Mouse (Mus musculus) limb, embryonic 13.5 days (tissue): ENCODE data around the gene Hoxd4. TPM values are rescaled to one million over a fixed set of nuclear protein-coding genes. Genes with fewer than 3 reads are reported as not detected.
A peak's percentile ranks its signal among the peaks of the same experiment; 100 is the strongest.

Experiments used
- ATAC-seq: fragments of 200-750 bp; cut with Nextera tagmentation; 2 replicates; pipeline ENCODE4 v1.8.0; 2017; ENCODE audit warnings: low read depth, moderate number of reproducible peaks, moderate TSS enrichment; ENCODE audit not compliant: low FRiP score
- H3K27ac ChIP-seq: fragments of 300-500 bp; sonication (generic); 2 replicates; pipeline ENCODE4 v1.5.1; 2015; ENCODE audit warnings: inconsistent platforms, mild to moderate bottlenecking, moderate library complexity
- H3K27me3 ChIP-seq: fragments of 300-500 bp; sonication (generic); 2 replicates; pipeline ENCODE4 v1.6.1; 2015; ENCODE audit warnings: mild to moderate bottlenecking, inconsistent platforms
- H3K36me3 ChIP-seq: fragments of 300-500 bp; sonication (generic); 2 replicates; pipeline ENCODE4 v1.6.1; 2015; ENCODE audit warnings: inconsistent platforms, mild to moderate bottlenecking, moderate library complexity
- H3K4me1 ChIP-seq: fragments of 300-500 bp; sonication (generic); 2 replicates; pipeline ENCODE4 v1.6.1; 2015; ENCODE audit warnings: inconsistent platforms
- H3K4me2 ChIP-seq: fragments of 300-500 bp; sonication (generic); replicated peaks from 2 replicates; pipeline ENCODE4 v1.6.1; 2015; ENCODE audit warnings: inconsistent platforms, mild to moderate bottlenecking, moderate library complexity
- H3K4me3 ChIP-seq: fragments of 300-500 bp; sonication (generic); 2 replicates; pipeline ENCODE4 v1.5.1; 2015; ENCODE audit warnings: moderate library complexity, mild to moderate bottlenecking, inconsistent platforms
- H3K9ac ChIP-seq: fragments of 300-500 bp; sonication (generic); 2 replicates; pipeline ENCODE4 v1.6.1; 2015; ENCODE audit warnings: mild to moderate bottlenecking, inconsistent platforms
- H3K9me3 ChIP-seq: fragments of 300-500 bp; sonication (generic); 2 replicates; pipeline ENCODE4 v1.6.1; 2016; ENCODE audit warnings: inconsistent platforms
- WGBS: fragments of 180-500 bp; shearing (Covaris S2); methylation state at CpG from one replicate; pipeline ENCODE4 v1.1.7; 2015; 5-methylcytosine and 5-hydroxymethylcytosine counted together
- polyA plus RNA-seq: library from polyadenylated mRNA; unstranded; fragments of >200 nt; fragmentation: Nextera tagmentation; extraction: Ambion mirVana; gene quantifications from 2 replicates; pipeline ENCODE4 v1.2.1, GENCODE M21; 2015

Hoxd4 gene
- polyA plus RNA-seq, 1 experiment from 2014 or later: 0.55 TPM

- Histone ChIP-seq H3K9ac (no peak overlapping the region), H3K9me3 (no peaks in the 10 kb centered on the region), H3K27ac (no peak overlapping the region), H3K27me3 (peaks cover 97% of the 10 kb centered on the region), H3K4me2 (peak overlapping the region; percentile 72), H3K4me3 (peak overlapping the region; percentile 11), H3K4me1 (peaks cover 27% of the 10 kb centered on the region), H3K36me3 (no peaks in the 10 kb centered on the region)
- ATAC-seq: no peak
- WGBS: 4% methylated on average over 18 of the region's 18 CpGs
Measured at GRCm38 (mm10) chr2:74714156-74714789, 2.5 kb downstream of the Hoxd4 start.

- ATAC-seq: no peak
- under 1% methylated on average over 14 of the region's 14 CpGs for whole genome bisulfite sequencing
- H3K4me3 ChIP-seq: peak overlapping the region; percentile 11; the same call in 1 of the 2 replicates
- no peak overlapping the region for H3K27ac ChIP-seq
- H3K27me3 ChIP-seq: peaks cover 97% of the 10 kb centered on the region
- H3K4me1 ChIP-seq: peaks cover 27% of the 10 kb centered on the region
- 0 out of 2 replicates have a peak overlapping the region, but pooled peaks have one; percentile 4 for H3K9ac ChIP-seq
- H3K36me3 ChIP-seq: no peaks in the 10 kb centered on the region
- H3K9me3 ChIP-seq: no peaks in the 10 kb centered on the region
- H3K4me2 ChIP-seq: peak overlapping the region; percentile 72
Measured at GRCm38 (mm10) chr2:74714881-74715280, 3.2 kb downstream of the Hoxd4 start.

- 3% methylated on average over 26 of the region's 26 CpGs for WGBS
- Histone ChIP-seq H3K27ac (no peak overlapping the region), H3K36me3 (no peaks in the 10 kb centered on the region), H3K9me3 (no peaks in the 10 kb centered on the region), H3K9ac (no peak overlapping the region), H3K4me1 (peaks cover 27% of the 10 kb centered on the region), H3K4me3 (peak overlapping the region; percentile 34), H3K4me2 (peak overlapping the region; percentile 72), H3K27me3 (peaks cover 97% of the 10 kb centered on the region)
- peak; percentile 62 for ATAC-seq
Measured at GRCm38 (mm10) chr2:74715504-74716241, 3.9 kb downstream of the Hoxd4 start.

- no peak for ATAC-seq
- Histone ChIP-seq H3K4me2 (no peak overlapping the region), H3K4me3 (no peak overlapping the region), H3K4me1 (peaks cover 21% of the 10 kb centered on the region), H3K36me3 (no peaks in the 10 kb centered on the region), H3K27me3 (peaks cover 100% of the 10 kb centered on the region), H3K9me3 (no peaks in the 10 kb centered on the region), H3K27ac (no peak overlapping the region), H3K9ac (no peak overlapping the region)
- WGBS: 17% methylated on average over 2 of the region's 2 CpGs
Measured at GRCm38 (mm10) chr2:74720384-74720783, 8.7 kb downstream of the Hoxd4 start.

DNA sequence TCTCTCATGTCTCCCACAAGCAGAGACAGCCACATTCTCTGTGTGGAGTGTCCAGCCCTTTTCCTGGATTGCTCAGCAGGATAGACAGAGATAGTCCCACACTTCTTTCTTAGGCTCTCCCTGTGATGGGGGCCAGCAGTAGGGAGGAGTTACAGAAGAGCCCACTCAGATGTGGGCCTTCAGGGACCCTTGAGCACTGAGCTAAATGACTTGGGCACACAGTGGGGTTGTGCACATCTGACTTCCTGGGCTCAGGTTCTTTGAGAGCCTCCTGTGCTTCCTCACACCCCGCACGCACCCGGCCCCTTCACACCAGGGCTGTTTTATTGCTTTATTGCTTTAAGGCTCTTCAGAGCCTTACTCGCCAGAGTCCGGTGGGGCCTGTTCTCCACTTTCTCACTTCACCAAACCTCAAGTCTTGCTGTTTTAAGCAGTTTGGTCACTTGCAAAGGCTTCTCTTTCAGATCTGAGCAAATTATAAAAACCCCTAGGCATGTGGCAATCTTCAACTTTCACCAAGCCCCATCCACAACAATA is 9.3 kb downstream of the Hoxd4 start:
- Histone ChIP-seq H3K27me3 (peaks cover 100% of the 10 kb centered on the region), H3K27ac (no peak overlapping the region), H3K9ac (no peak overlapping the region), H3K36me3 (no peaks in the 10 kb centered on the region), H3K9me3 (no peaks in the 10 kb centered on the region), H3K4me3 (no peak overlapping the region), H3K4me2 (no peak overlapping the region), H3K4me1 (peaks cover 19% of the 10 kb centered on the region)
- no peak for ATAC-seq
- 14% methylated on average over 5 of the region's 5 CpGs for WGBS

DNA sequence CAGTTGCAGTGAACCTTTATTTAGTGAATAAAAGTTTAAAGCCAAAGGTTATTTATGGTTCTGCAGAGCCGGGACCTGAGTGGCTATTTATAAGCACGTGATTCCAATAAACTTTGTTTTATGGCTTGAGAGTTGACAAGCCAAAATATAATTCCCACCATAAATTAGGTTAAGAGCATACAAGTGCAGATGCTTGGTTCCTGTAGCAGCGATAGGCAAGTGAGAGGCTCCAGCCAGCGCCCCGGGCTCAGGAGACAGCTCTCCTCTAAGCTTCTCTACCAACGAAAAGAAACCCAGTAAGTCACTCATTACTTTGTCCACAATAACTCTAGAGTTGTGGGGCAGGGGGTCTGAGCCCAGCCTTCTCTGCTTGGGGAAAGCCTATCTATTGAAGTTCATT is 10.2 kb downstream of the Hoxd4 start:
- Histone ChIP-seq H3K9me3 (no peaks in the 10 kb centered on the region), H3K27ac (no peak overlapping the region), H3K4me1 (peaks cover 15% of the 10 kb centered on the region), H3K27me3 (peaks cover 100% of the 10 kb centered on the region), H3K4me2 (no peak overlapping the region), H3K4me3 (no peak overlapping the region), H3K9ac (no peak overlapping the region), H3K36me3 (no peaks in the 10 kb centered on the region)
- WGBS: 5% methylated on average over 6 of the region's 6 CpGs
- ATAC-seq: no peak

DNA sequence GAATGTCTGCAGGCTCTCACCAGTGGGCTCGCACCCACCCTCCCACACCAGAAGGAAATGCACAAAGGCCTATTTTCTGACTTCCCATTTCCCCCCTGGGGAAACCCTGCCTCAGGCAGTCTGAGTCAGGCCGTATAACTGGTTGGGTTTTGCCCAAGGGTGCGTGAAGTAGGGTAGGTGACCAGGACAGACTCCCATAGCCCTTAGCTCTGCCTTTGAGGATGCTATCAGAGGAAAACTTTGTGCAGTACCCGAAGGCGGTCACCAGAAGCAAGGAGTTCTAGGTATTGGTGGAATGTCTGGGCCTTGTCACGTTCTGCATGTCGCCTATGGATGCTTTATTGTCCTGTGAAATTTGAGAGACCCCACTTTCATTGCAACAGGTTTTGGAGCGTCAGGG is 11.2 kb downstream of the Hoxd4 start:
- H3K27ac ChIP-seq: no peak overlapping the region
- peaks cover 24% of the 10 kb centered on the region for H3K4me1 ChIP-seq

GRCm38 (mm10) chr2:74724244-74725015 is 12.7 kb downstream of the Hoxd4 start:
- Histone ChIP-seq H3K27ac (no peak overlapping the region), H3K36me3 (no peaks in the 10 kb centered on the region), H3K27me3 (peaks cover 100% of the 10 kb centered on the region), H3K4me1 (peaks cover 27% of the 10 kb centered on the region), H3K4me3 (no peak overlapping the region), H3K4me2 (no peak overlapping the region), H3K9ac (no peak overlapping the region), H3K9me3 (no peaks in the 10 kb centered on the region)
- ATAC-seq: no peak
- 44% methylated on average over 7 of the region's 7 CpGs for WGBS

More for the DNA sequence above, 11.2 kb downstream of the Hoxd4 start:
- no peak overlapping the region for H3K4me3 ChIP-seq
- ATAC-seq: no peak
- 30% methylated on average over 8 of the region's 8 CpGs for WGBS
- no peaks in the 10 kb centered on the region for H3K36me3 ChIP-seq
- no peaks in the 10 kb centered on the region for H3K9me3 ChIP-seq
- no peak overlapping the region for H3K9ac ChIP-seq
- H3K27me3 ChIP-seq: peaks cover 100% of the 10 kb centered on the region
- no peak overlapping the region for H3K4me2 ChIP-seq

DNA sequence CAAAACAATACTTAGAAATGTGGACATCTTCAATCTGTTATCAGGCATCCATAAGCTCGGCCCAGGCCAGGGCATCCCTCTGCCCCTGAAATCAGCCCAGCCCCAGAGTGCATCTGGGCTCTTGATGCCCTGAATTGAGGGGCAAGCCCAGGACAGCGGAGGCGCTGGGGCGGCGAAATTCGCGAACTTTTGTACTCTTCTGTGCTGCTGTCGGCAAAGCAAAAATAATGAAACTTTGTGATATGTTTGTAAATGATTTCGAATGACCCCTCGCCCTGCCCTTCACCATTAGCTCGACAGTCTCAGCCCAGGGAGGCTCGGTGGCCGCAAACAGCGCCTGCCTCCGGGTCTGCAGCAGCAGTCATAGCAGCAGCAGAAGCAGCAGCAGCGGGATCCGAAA is 13.4 kb downstream of the Hoxd4 start:
- H3K9me3 ChIP-seq: no peaks in the 10 kb centered on the region
- no peak overlapping the region for H3K27ac ChIP-seq
- 25% methylated on average over 17 of the region's 17 CpGs for WGBS
- peaks cover 98% of the 10 kb centered on the region for H3K27me3 ChIP-seq
- no peak overlapping the region for H3K4me2 ChIP-seq
- H3K4me3 ChIP-seq: no peak overlapping the region
- peaks cover 27% of the 10 kb centered on the region for H3K4me1 ChIP-seq
- no peak overlapping the region for H3K9ac ChIP-seq
- H3K36me3 ChIP-seq: no peaks in the 10 kb centered on the region
- ATAC-seq: no peak

DNA sequence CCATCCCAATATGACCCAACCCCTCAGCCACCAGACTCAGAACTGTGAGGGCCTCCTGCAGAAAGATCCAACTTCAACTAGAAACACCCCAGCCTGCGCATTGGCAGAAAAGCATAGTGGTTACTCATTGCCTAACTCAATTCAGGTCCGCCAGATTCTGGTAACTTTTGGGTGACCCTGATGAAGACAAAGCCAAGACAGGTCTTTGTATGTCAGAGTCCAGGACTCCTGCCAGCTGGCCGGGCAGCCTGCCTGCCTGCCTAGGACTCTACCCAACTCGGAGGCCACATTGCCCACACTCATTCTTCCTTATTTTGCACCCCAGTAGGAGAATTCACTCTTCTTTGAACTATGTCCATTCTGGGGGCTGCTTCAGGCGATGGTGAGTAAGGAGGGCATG is 14.8 kb downstream of the Hoxd4 start, which contains the start of gene Gm28230:
TSS of gene Gm28230 (plus strand) at position 178 of the 400 bp plus-strand sequence.
- Histone ChIP-seq H3K27me3 (peaks cover 98% of the 10 kb centered on the region), H3K36me3 (no peaks in the 10 kb centered on the region), H3K4me1 (peaks cover 19% of the 10 kb centered on the region), H3K4me2 (peak within 1 kb of the TSS; percentile 66), H3K9me3 (no peaks in the 10 kb centered on the region), H3K4me3 (peak within 1 kb of the TSS; percentile 38), H3K9ac (peak within 1 kb of the TSS; percentile 53), H3K27ac (no peak within 1 kb of the TSS)
- WGBS: 35% methylated on average over 5 of the region's 5 CpGs
- ATAC-seq: no peak

DNA sequence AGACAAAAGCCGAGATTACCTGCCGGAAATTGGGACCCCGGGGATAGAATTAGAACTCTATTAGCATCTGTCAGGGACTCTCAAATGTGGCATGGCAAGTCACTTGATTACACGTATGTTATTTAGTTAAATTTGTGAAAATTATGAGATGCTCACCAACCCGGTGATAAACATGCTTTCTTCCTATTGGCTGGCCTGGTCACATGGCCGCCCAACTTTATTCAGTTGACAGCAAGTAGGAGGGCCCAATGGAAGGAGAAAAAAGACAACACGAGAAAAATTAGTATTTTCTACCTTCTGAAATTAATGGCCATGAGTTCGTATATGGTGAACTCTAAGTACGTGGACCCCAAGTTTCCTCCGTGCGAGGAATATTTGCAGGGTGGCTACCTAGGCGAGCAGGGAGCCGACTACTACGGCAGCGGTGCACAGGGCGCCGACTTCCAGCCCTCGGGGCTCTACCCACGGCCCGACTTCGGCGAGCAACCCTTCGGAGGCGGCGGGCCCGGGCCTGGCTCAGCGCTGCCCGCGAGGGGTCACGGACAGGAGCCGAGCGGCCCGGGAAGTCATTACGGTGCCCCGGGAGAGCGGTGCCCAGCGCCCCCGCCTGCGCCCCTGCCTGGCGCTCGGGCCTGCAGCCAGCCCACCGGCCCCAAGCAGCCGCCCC is 15.4 kb downstream of the Hoxd4 start:
- H3K27me3 ChIP-seq: peaks cover 98% of the 10 kb centered on the region
- H3K9ac ChIP-seq: peak overlapping the region; percentile 53
- H3K9me3 ChIP-seq: no peaks in the 10 kb centered on the region
- peaks cover 14% of the 10 kb centered on the region for H3K4me1 ChIP-seq
- peak overlapping the region; percentile 38 for H3K4me3 ChIP-seq
- 3% methylated on average over 43 of the region's 43 CpGs for WGBS
- no peak for ATAC-seq
- H3K36me3 ChIP-seq: no peaks in the 10 kb centered on the region
- H3K4me2 ChIP-seq: peak overlapping the region; percentile 66
- H3K27ac ChIP-seq: no peak overlapping the region
